Mouse (Mus musculus) liver, adult 2 months (tissue): ENCODE measurements around the gene Piwil4.

ENCODE experiments used
- CTCF ChIP-seq: fragments of 200-500 bp; IDR thresholded peaks from 2 replicates; pipeline ENCODE4 v1.5.1; 2011; ENCODE audit warnings: low read depth, low read length, control low read depth
- POLR2A ChIP-seq: fragments of 200-500 bp; IDR thresholded peaks from 2 replicates; pipeline ENCODE4 v1.6.1; 2011; ENCODE audit warnings: low read length, control low read depth; ENCODE audit not compliant: insufficient read depth; ENCODE audit errors: extremely low read depth

- TF ChIP-seq CTCF (no peak), POLR2A (no peak)
Measured at GRCm38 (mm10) chr9:14721610-14722009, 18.9 kb downstream of the Piwil4 start.
